ENCODE assay signal across 13 mouse cellular contexts in genomic region chr10:81399798-81400308, GRCm38 (mm10). TPM values are rescaled to one million over a fixed set of nuclear protein-coding genes. Genes with fewer than 3 reads are reported as not detected.
A peak's percentile ranks its signal among the peaks of the same experiment; 100 is the strongest.
DNase-seq lines count a peak whose midpoint lies in the region; ATAC-seq and TF ChIP-seq lines count a peak whose summit lies in the region.
"Had no signal": no experiment of that assay in that cellular context is flagged by ENCODE, and none has a peak within 500 bp of the region (broad histone marks: within the 10 kb centered on the region; RNA-seq: fewer than 3 reads in every experiment).

No protein-coding gene starts in this region.

- H3K27me3 ChIP-seq in ES-Bruce4 (ENCODE audit: control insufficient read depth, insufficient read depth, low read length, poor library complexity, severe bottlenecking), result no peaks in the 10 kb centered on the region
- peaks cover 70% of the 10 kb centered on the region for H3K27me3 ChIP-seq in hindbrain, embryonic 10.5 days (ENCODE audit: insufficient read depth, poor library complexity, severe bottlenecking)
- no peaks in the 10 kb centered on the region for H3K27me3 ChIP-seq in limb, embryonic 13.5 days
- peaks cover 3% of the 10 kb centered on the region; the same call in 1 of the 2 replicates for H3K27me3 ChIP-seq in liver, embryonic 11.5 days (replicated peaks; ENCODE audit: control insufficient read depth, insufficient read depth, low read length)

- H3K36me3 ChIP-seq in ES-Bruce4 (ENCODE audit: control insufficient read depth, insufficient read depth, low read length, poor library complexity, severe bottlenecking), result no peaks in the 10 kb centered on the region
- peaks cover 11% of the 10 kb centered on the region for H3K36me3 ChIP-seq in hindbrain, embryonic 10.5 days
- H3K36me3 ChIP-seq in limb, embryonic 13.5 days, result peaks cover 56% of the 10 kb centered on the region
- H3K36me3 ChIP-seq in liver, embryonic 11.5 days (ENCODE audit: control insufficient read depth, insufficient read depth, low read length), result peaks cover 9% of the 10 kb centered on the region; the same call in 1 of the 2 replicates

- peak overlapping the region; percentile 35 for H3K4me3 ChIP-seq in ES-Bruce4 (ENCODE audit: low read depth, low read length)
- H3K4me3 ChIP-seq in hindbrain, embryonic 10.5 days, result peak overlapping the region; percentile 41; the same call in 1 of the 2 replicates
- no peak overlapping the region for H3K4me3 ChIP-seq in limb, embryonic 13.5 days
- H3K4me3 ChIP-seq in liver, embryonic 11.5 days (ENCODE audit: low read depth, low read length), result no peak overlapping the region

- no peak overlapping the region for H3K27ac ChIP-seq in ES-Bruce4 (ENCODE audit: insufficient read depth, low read length)
- H3K27ac ChIP-seq in hindbrain, embryonic 10.5 days, result peak overlapping the region; percentile 93
- H3K27ac ChIP-seq in limb, embryonic 13.5 days, result no peak overlapping the region
- no peak overlapping the region for H3K27ac ChIP-seq in liver, embryonic 11.5 days (ENCODE audit: low read depth, low read length)

- DNase-seq in cerebellum, adult 9-11 months, result peak; percentile 77
- DNase-seq in cerebellum, postnatal 4 days (ENCODE audit: low spot score in 2 of 2), result no peak
- no peak for DNase-seq in hindbrain, embryonic 10.5 days (ENCODE audit: low spot score)
- no peak for DNase-seq in liver, embryonic 11.5 days (ENCODE audit: low spot score)
- no peak for DNase-seq in kidney, adult 18-20 months
- DNase-seq: layer of hippocampus, postnatal 36 days; lung, embryonic 14.5 days; right cerebral cortex, adult 18-20 months had no signal

- H3K9ac ChIP-seq in ES-Bruce4 (ENCODE audit: low read depth, poor library complexity, severe bottlenecking), result peak overlapping the region; percentile 39
- H3K9ac ChIP-seq in limb, embryonic 13.5 days, result peak overlapping the region; percentile 14; the same call in 1 of the 2 replicates
- no peak overlapping the region for H3K9ac ChIP-seq in liver, embryonic 11.5 days (ENCODE audit: low read depth, low read length)
- H3K9ac ChIP-seq: lung, embryonic 14.5 days had no signal

- no peak for TF ChIP-seq CTCF in ES-Bruce4 (IDR thresholded peaks at IDR 0.05; ENCODE audit: low read depth, low read length)

- no peaks in the 10 kb centered on the region for H3K9me3 ChIP-seq in ES-Bruce4 (replicated peaks; ENCODE audit: control insufficient read depth, insufficient read depth, low read length, poor library complexity, severe bottlenecking)
- no peaks in the 10 kb centered on the region for H3K9me3 ChIP-seq in hindbrain, embryonic 10.5 days
- no peaks in the 10 kb centered on the region for H3K9me3 ChIP-seq in limb, embryonic 13.5 days
- H3K9me3 ChIP-seq in liver, embryonic 11.5 days (ENCODE audit: control insufficient read depth, low read length), result no peaks in the 10 kb centered on the region

- peaks cover 6% of the 10 kb centered on the region for H3K4me1 ChIP-seq in ES-Bruce4 (ENCODE audit: control insufficient read depth, insufficient read depth, low read length)
- peaks cover 83% of the 10 kb centered on the region for H3K4me1 ChIP-seq in hindbrain, embryonic 10.5 days (replicated peaks)
- H3K4me1 ChIP-seq in limb, embryonic 13.5 days, result peaks cover 56% of the 10 kb centered on the region
- peaks cover 28% of the 10 kb centered on the region for H3K4me1 ChIP-seq in liver, embryonic 11.5 days (replicated peaks; ENCODE audit: control insufficient read depth, insufficient read depth, low read length)

- no peak for ATAC-seq in limb, embryonic 13.5 days (ENCODE audit: low FRiP score, low read depth)
- ATAC-seq in liver, embryonic 11.5 days (replicated peaks; ENCODE audit: low FRiP score), result no peak
- ATAC-seq in granulocyte monocyte progenitor cell, adult 5-6 weeks (replicated peaks; ENCODE audit: poor library complexity, severe bottlenecking), result no peak

- 70% methylated on average over 18 of the region's 18 CpGs for WGBS in hindbrain, embryonic 10.5 days
- 78% methylated on average over 18 of the region's 18 CpGs for WGBS in limb, embryonic 13.5 days
- 78% methylated on average over 18 of the region's 18 CpGs for WGBS in liver, embryonic 11.5 days

- H3K4me2 ChIP-seq in limb, embryonic 13.5 days (replicated peaks), result peak overlapping the region; percentile 0; the same call in 1 of the 2 replicates
- no peak overlapping the region for H3K4me2 ChIP-seq in liver, embryonic 11.5 days
- H3K4me2 ChIP-seq: lung, embryonic 14.5 days had no signal

- no peak for TF ChIP-seq EP300 in ES-Bruce4 (IDR thresholded peaks at IDR 0.05; ENCODE audit: insufficient read depth, low read depth, low read length)

- TF ChIP-seq POLR2A in ES-Bruce4 (IDR thresholded peaks at IDR 0.05; ENCODE audit: insufficient read depth, low read length), result no peak

RNA-seq across cellular contexts. Expression of gene Smim24, which starts 7.0 kb away (rescaled TPM):
- polyA plus RNA-seq in ES-Bruce4 (2011; ENCODE audit: insufficient read depth, insufficient read length, low read depth, missing spikeins), result 4.8 and 5.3 TPM in 2 replicates
- 2.7 and 3.0 TPM in 2 replicates for polyA plus RNA-seq in hindbrain, embryonic 10.5 days (2016; fragmentation: Nextera tagmentation; extraction: Ambion mirVana)
- 4.2 and 4.7 TPM in 2 replicates for polyA plus RNA-seq in limb, embryonic 13.5 days (2015; fragmentation: Nextera tagmentation; extraction: Ambion mirVana)
- polyA plus RNA-seq in liver, embryonic 11.5 days (2014; fragmentation: Nextera tagmentation; extraction: Ambion mirVana), result 3.8 and 4.5 TPM in 2 replicates
- 37.5 and 43.6 TPM in 2 replicates for total RNA-seq in granulocyte monocyte progenitor cell, adult 5-6 weeks (2014; fragmentation: Nextera tagmentation)
- total RNA-seq in granulocyte monocyte progenitor cell, adult 5-6 weeks (2017), result 11.5 and 13.3 TPM in 2 replicates

RNA-seq across cellular contexts. Expression of gene Gm48552, which starts 11.0 kb away (rescaled TPM):
- 1.1 TPM in 1 of 2 replicates, not detected in the other for polyA plus RNA-seq in ES-Bruce4 (2011; ENCODE audit: insufficient read depth, insufficient read length, low read depth, missing spikeins)
- 1.0 and 2.5 TPM in 2 replicates for polyA plus RNA-seq in hindbrain, embryonic 10.5 days (2016; fragmentation: Nextera tagmentation; extraction: Ambion mirVana)
- 1.7 and 1.9 TPM in 2 replicates for polyA plus RNA-seq in limb, embryonic 13.5 days (2015; fragmentation: Nextera tagmentation; extraction: Ambion mirVana)
- polyA plus RNA-seq in liver, embryonic 11.5 days (2014; fragmentation: Nextera tagmentation; extraction: Ambion mirVana), result 0.62 and 0.67 TPM in 2 replicates
- 2.2 TPM in 1 of 2 replicates, not detected in the other for total RNA-seq in granulocyte monocyte progenitor cell, adult 5-6 weeks (2014; fragmentation: Nextera tagmentation)
- total RNA-seq in granulocyte monocyte progenitor cell, adult 5-6 weeks (2017), result not detected in 2 replicates
- total RNA-seq: common myeloid progenitor, adult 5-6 weeks; neutrophil, adult 5-6 weeks had no signal

RNA-seq across cellular contexts. Expression of gene Gm48551, which starts 15.6 kb away (rescaled TPM):
- polyA plus RNA-seq in ES-Bruce4 (2011; ENCODE audit: insufficient read depth, insufficient read length, low read depth, missing spikeins), result 1.5 TPM in 1 of 2 replicates, not detected in the other
- polyA plus RNA-seq in hindbrain, embryonic 10.5 days (2016; fragmentation: Nextera tagmentation; extraction: Ambion mirVana), result 4.0 and 4.8 TPM in 2 replicates
- 3.3 and 4.0 TPM in 2 replicates for polyA plus RNA-seq in limb, embryonic 13.5 days (2015; fragmentation: Nextera tagmentation; extraction: Ambion mirVana)
- polyA plus RNA-seq in liver, embryonic 11.5 days (2014; fragmentation: Nextera tagmentation; extraction: Ambion mirVana), result 1.3 and 1.9 TPM in 2 replicates
- 4.0 TPM in 1 of 2 replicates, not detected in the other for total RNA-seq in granulocyte monocyte progenitor cell, adult 5-6 weeks (2014; fragmentation: Nextera tagmentation)
- 0.30 TPM in 1 of 2 replicates, not detected in the other for total RNA-seq in granulocyte monocyte progenitor cell, adult 5-6 weeks (2017)

RNA-seq across cellular contexts. Expression of gene Dohh, which starts 15.6 kb away (rescaled TPM):
- 52.9 and 70.3 TPM in 2 replicates for polyA plus RNA-seq in ES-Bruce4 (2011; ENCODE audit: insufficient read depth, insufficient read length, low read depth, missing spikeins)
- polyA plus RNA-seq in hindbrain, embryonic 10.5 days (2016; fragmentation: Nextera tagmentation; extraction: Ambion mirVana), result 95.8 and 98.2 TPM in 2 replicates
- 72.7 and 79.4 TPM in 2 replicates for polyA plus RNA-seq in limb, embryonic 13.5 days (2015; fragmentation: Nextera tagmentation; extraction: Ambion mirVana)
- 97.4 and 99.3 TPM in 2 replicates for polyA plus RNA-seq in liver, embryonic 11.5 days (2014; fragmentation: Nextera tagmentation; extraction: Ambion mirVana)
- 12.2 and 34.9 TPM in 2 replicates for total RNA-seq in granulocyte monocyte progenitor cell, adult 5-6 weeks (2014; fragmentation: Nextera tagmentation)
- 41.8 and 46.2 TPM in 2 replicates for total RNA-seq in granulocyte monocyte progenitor cell, adult 5-6 weeks (2017)

RNA-seq across cellular contexts. Expression of gene Fzr1, which starts 21.5 kb away (rescaled TPM):
- polyA plus RNA-seq in ES-Bruce4 (2011; ENCODE audit: insufficient read depth, insufficient read length, low read depth, missing spikeins), result 47.8 and 51.4 TPM in 2 replicates
- polyA plus RNA-seq in hindbrain, embryonic 10.5 days (2016; fragmentation: Nextera tagmentation; extraction: Ambion mirVana), result 138 and 143 TPM in 2 replicates
- 111 and 112 TPM in 2 replicates for polyA plus RNA-seq in limb, embryonic 13.5 days (2015; fragmentation: Nextera tagmentation; extraction: Ambion mirVana)
- 74.0 and 75.9 TPM in 2 replicates for polyA plus RNA-seq in liver, embryonic 11.5 days (2014; fragmentation: Nextera tagmentation; extraction: Ambion mirVana)
- 14.8 and 17.0 TPM in 2 replicates for total RNA-seq in granulocyte monocyte progenitor cell, adult 5-6 weeks (2014; fragmentation: Nextera tagmentation)
- 13.5 and 15.3 TPM in 2 replicates for total RNA-seq in granulocyte monocyte progenitor cell, adult 5-6 weeks (2017)

Comparison
In these comparisons a context has a peak if more than half of its experiments do, and no peak if none do; other contexts are left out.
1. H3K4me3 ChIP-seq: peak in ES-Bruce4 (single experiment) and hindbrain, embryonic 10.5 days (single experiment); none in limb, embryonic 13.5 days (single experiment) and liver, embryonic 11.5 days (single experiment).